Mouse (Mus musculus) heart, postnatal 4 days (tissue): ENCODE data around the gene Nrp1. TPM values are rescaled to one million over a fixed set of nuclear protein-coding genes. Genes with fewer than 3 reads are reported as not detected.

Experiments used
- DNase-seq: peaks from one replicate; pipeline ENCODE4 v3.0.0; 2021
- total RNA-seq, 2 experiments: library from RNA; stranded (reverse); gene quantifications; 2 replicates each; pipeline ENCODE4 v1.2.3; 2021

Nrp1 gene
- total RNA-seq, 2 experiments from 2014 or later = 153 to 156 TPM

DNA sequence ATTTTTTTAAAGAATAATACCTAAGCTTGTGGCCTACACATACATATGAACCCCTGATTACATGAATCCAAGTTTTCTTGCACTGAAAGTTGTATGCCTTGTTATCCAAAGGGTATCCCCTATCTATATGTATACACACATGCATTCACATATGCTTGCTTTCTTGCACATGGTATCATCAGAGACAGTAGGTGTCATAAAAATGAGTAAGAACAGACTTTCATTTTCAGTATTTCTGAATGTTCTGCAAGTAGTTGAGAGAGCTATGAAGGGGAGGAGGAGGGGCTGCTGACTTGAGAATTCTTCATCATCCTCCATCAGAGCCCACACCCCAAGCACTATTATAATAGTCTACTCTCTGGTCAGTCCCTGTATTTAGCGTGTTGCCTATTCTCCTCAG is 62.0 kb downstream of the Nrp1 start:
- no peak for DNase-seq

DNA sequence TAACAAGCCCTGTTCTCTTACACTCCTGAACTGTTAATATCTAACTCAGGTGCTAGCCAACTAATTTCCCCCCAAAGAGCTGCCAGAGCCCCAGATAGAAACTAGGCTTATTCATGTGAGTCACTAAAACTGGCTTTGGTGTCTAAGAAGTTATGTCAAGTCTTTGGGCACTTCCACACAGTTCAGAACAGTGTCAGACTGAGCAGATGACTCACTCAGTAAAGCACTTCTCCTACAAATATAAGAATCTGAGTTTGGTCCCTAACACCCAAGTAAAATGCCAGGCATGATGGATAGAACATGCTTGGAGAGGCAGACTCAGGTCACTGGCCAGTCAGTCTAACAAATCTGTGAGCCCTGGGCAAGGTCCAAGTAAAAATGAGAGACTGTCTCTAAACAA is 65.4 kb downstream of the Nrp1 start:
- DNase-seq = no peak

DNA sequence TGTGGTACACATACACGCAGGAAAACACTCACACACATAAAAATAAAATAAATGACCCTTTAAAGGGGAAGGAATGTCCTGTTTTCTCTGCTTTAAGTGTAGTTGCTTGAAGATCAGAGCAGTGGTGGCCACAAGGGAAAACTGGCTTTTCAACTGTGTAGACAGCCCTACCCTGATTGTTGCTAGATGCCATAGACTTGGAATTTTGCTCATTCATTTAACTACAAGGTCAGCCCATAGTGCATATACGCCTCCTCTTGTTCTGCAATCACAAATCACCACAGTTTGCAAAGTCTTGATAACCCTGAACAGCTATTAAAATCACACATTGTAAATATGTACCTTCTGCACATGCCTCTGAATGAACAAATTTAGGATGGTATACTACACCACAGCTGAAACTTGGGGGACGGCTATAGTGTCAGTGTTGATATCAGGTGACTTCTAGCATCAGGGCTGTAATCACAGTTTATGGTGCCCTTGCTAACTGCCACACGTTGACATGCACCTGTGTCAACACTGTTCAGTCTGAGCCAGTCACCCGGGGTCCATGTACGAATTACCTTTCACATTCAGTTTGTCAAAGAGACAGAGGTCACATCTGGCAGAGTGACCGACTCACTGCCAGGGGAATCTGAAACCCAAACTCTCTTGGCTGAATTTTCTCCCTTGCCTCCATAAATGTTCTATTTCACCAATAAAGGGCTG is 66.4 kb downstream of the Nrp1 start:
- no peak for DNase-seq

DNA sequence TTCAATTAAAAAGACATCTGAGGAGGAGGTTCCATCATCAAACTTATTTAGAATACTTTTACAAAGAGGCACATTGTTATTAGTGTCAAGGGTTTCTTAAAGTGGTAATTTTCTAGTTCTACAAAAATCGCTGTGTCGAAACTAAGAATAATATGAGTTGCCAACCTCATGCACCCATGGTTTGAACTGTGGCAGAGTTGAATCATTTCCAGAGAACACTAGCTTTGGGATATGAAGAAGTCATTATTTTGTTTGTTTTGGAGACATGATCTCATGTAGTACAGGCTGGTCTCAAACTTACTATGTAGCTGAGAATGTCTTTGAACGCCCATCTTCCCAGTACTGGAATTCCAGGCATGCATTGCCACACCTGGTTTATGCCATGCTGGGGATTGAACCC is 68.7 kb downstream of the Nrp1 start:
- no peak for DNase-seq

DNA sequence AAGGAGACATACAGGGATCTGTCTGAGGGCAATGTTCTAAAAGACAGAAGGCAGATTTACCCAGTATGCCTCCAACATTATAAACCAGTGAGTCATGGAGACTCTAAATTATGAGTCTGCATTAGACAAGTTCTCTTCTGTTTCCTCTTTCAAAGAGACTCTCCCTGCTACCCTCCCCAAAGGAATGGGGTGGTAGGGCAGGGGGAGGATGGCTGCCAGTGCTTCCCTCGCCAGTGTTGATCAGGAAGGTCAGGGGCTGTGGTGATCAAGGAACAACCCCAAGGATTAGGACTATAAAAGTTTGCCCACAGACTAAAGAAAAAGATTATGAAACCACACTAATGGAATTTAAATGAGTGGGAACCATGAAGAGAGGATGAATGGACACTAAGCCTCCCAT is 70.6 kb downstream of the Nrp1 start:
- no peak for DNase-seq

DNA sequence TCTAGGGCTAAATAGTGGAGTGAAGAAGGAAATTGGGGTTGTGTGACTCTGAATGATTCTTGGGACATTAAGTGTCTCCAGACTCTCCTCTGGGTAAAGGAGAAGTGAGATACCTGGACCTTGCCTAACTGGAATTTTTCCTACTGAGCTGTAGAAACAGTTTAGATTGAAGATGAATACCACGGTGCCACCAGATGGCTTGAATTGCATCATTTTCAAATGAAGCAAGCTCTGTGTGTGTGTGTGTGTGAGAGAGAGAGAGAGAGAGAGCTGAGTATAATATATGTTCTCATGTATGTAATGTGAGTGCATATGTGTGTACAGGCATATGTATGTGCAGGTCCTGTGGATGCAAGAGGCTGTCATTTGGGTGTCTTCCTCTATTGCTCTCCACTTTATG is 72.7 kb downstream of the Nrp1 start:
- DNase-seq = no peak

DNA sequence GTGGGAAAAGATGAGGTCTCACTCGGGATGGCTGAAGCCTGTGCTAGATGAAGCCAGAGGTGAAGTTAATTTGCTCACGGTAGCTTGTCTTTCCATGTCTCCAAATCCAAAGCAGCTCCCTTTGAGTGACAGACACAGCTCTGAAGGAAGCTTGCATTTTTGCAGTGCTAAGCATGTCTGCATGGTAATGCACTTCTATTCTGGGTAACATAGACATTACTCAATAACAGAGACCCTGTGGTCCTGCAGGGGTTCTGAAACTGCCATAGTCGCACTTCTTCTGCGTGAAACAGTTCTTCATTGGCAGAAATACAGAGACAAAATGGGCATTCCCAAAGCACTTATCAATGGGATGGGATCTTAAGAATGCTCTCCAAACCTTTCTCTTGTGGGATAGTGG is 77.3 kb downstream of the Nrp1 start:
- DNase-seq = no peak

DNA sequence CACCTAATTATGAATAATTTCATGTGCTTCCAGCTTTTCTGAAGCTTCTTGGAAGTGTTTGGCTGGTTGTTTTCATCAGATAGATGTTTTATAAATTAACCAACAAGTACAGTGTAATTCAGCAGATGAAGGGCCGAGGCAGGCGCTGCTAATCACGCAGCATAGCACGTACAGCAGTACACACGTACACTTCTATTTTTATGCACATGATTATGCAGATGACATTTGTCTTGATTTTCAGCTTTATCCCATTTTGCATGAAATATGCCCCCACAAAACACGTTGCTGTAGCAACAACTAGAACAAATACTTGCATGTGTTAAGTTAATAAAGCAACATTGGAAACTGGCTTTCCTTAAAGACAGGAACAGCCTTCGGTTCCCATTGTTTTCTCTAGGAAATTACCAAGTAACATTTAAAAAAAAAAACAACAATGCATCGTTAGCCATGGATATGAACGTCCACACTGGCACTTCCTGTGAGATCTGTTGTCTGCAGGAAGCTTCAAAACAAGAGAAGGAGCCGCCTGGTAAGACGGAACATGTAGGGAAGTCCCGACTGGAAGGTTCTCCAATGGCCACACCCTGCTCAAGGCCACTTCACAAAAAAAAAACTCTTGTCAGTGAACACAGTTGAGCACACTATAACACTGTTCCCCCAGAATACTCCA is 78.9 kb downstream of the Nrp1 start:
- peak; percentile 21 for DNase-seq

DNA sequence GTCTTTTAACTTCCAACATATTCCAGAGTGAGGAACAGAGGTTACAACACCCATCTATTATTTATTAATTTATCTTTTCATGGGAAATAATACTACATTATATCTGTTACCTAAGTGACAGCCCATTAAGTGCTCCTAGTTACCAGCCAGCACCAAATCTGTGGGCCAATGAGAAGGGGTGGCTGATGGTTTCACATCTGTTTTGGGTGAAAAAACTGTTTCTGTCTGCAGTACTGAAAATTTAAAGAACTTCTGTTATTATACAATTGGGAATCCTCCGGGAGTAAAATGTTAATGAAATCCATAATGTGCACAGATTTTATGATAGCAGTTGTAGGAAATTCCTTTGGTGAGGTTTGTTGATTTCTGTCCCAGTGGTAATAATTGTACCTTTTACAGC is 83.0 kb downstream of the Nrp1 start:
- no peak for DNase-seq

DNA sequence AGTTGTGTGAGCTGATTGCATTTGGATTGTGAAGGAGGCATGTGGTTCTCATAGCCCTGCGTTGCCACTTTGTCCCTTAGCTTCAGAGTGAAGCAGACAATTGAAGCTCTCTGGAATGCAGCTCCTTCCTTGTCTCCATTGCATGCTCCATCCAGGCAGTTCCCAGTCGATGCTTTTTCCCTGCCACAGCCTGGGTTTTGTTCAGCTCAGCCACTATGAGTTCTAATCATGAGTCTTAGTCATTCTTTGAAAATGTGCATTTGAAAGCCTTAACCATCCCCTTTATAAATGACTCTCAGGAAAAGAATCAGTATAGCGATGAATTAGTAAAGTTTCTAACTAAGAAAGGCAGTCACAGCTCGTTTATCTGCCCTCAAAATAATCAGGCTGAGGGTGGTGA is 87.2 kb downstream of the Nrp1 start:
- no peak for DNase-seq

DNA sequence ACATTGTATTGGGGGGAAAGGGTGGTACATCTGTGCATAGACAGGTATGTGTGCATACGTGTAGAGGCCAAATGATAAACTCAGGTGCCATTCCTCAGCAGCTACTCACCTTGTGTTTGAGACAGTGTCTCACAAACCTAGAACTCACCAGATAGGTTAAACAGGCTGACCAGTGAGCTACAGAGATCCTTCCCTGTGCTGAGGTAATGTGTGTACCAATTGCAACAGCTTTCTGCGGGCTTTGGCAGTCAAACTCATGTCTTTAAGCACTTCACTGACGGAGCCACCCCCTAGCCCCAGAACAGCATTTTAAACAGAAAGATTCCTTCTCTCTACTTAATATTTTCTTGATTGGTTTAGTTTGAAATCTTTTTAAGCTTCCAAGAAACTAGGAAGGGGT is 88.2 kb downstream of the Nrp1 start:
- no peak for DNase-seq

DNA sequence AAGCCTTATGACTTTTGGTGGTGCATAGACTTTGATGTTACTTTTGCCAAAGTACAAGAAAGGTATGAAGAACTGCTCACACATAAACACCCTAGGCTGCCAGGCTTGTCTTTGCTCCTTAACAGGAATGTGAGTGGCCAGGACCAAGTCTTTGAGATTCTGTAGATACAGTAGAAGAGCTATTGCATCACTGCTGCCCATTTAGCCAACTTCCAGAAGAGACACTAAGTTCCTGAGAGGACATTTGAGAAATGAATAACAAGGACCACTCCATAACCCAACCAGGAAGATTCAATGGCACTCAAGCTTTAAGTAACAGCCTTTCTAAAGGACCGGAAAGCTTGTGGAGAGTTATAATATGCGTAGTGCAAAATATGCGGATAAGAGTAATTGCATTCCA is 88.9 kb downstream of the Nrp1 start:
- no peak for DNase-seq

DNA sequence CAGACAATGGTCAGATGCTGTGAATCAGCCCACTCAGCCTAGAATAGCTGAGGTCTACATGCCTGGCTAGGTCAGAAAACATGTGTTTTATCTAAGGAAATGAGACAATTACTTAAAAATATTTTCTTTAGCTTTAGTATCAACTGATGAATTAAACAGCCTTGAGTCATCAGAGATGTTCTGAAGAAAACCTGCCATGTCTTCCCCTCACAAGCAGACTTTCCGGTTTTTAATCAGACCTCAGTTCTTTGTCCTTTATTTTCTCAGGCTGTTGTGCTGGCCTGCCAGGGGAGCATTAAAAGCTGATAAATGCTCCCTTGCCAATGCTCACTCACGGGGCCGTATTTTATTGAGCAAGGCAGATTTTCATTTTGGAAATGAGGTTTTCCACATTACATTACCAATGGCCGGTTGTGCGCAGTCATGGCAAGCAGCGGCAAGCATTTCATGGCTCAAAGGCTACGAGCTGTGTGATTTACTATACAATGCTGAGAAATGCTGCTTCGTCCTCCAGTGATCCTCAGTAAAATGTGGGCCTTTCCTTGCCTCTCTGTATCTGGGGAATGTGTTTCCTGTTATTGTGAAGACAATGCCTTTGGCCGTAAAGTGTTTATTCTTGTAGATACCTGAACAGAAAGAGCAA is 92.1 kb downstream of the Nrp1 start:
- DNase-seq = no peak

DNA sequence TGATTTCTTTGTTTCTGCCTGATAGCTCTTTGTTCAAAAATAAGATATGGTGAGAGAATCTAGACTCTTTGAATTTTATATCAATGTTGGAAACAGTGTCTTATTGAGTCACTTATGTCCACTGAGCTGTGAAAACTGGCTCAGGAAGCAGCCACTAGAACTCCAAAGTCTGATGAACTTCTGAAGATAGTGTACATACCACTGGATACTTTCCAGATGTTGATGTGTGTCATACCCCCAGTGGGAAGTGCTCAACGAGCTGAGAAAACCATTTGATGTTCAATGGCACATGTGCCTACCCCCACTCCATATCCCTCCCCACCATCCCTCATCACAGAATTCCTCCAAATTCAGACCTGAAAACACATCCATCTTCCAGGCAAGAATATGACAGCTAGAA is 92.7 kb downstream of the Nrp1 start:
- DNase-seq = no peak

DNA sequence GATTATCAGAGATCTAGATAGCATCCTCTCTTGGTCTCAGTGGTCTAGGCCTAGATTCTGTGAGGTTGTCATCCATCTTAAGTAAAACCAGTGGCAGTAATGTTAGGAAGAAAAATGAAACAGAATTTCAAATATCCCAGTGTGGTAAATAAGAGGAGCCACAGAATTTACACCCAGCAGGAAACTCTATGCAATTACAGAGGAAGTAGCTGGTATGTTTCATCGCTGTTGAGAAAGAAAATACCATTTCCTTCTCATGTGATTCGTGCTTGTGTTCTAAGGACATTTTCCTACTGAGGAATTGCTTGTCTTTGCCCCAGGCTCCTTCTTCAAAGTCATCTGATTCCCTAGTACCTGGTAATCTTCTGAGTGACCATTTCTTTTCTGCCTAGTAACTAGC is 95.1 kb downstream of the Nrp1 start:
- DNase-seq = no peak

DNA sequence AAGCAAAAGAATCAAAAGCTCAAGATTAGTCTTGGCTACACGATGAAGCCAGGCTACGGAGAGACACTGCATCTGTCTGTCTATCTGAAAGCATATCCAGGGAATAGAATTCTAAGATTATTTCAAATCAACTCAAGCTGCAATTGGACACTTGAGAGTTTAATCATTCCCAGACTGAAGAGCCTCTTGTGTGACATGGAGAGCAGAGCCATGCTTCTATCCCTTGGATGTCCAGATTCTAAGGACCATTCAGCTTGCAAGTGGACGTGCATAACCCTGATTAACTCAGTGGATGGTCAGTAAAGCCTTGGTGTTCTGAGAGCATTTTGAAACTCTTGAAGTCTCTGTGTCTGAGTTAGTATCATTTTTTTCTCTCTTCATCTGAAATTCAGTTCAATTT is 95.6 kb downstream of the Nrp1 start:
- no peak for DNase-seq

DNA sequence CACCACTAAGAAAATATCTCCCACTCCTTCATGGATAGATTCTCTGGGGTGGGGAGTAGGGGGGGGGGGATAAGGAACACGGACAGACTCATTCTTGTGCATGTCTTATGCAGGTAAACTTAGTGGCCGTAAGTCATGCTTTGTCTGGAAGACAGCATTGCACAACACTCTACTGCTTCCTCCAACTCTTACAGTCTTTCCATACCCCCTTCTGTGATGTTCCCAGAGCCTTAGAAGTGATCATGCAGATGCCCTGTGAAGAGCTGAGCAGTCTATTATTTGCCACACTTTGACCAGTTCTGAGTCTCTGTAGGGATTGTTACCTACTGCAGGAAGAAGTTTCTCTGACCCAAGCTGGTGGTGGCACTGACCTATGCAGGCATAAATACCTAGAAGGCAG is 98.9 kb downstream of the Nrp1 start:
- no peak for DNase-seq

DNA sequence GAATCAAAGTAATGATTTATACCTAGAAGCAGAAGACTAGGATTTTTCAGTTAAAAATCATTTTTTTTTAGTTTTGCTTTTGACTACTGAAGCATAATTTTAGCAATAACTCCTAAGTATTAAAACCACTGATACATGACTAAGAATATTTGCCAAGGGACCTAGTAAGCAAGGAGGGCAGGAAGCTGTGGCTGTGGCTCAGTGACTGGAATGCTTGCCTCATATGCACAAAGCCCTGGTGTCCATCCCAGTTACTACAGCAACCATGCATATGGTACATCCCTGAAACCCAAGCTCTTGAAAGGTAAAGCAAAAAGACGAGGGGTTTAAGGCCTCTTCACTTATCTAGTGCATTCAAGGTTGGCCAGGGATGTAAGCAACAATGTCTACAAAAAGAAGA is 101.3 kb downstream of the Nrp1 start:
- DNase-seq = no peak

DNA sequence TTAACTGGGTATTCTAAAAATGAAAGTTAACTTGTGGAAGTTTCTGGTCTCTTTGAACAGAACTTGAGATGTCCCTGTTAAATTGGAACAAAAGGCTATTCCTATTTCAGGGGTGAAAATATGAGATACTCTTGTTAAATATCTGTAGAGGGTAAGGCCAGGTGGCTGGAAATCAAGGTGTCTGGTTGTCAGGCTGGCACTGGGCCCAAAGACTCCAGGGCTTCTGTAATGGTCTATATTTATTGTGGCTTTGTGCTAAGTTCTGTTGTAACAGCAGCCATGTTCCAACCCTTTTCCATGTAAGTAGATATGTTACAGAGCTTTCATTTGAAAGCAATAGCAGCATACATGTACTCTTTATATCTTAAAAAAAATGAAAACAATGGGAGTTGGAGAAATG is 103.3 kb downstream of the Nrp1 start:
- DNase-seq = peak; percentile 54

DNA sequence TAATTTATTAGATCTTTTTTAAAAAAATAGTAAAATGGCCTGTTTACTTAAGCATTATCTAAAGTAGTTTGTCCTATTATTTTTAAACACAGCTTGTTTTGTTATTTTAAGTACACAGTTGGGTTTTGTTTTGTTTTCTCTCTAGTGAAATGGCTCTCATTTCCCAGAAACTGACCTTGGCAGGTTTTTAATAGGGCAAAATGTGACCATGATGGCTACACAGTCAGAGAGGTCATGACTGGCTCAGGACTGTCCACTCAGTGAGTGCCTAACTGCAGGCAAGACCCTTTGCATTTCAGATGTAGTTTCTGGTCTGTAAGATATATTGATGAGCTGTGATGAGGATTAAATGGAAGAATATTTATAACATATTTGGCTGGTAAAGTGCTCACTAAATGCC is 104.8 kb downstream of the Nrp1 start:
- DNase-seq = no peak

DNA sequence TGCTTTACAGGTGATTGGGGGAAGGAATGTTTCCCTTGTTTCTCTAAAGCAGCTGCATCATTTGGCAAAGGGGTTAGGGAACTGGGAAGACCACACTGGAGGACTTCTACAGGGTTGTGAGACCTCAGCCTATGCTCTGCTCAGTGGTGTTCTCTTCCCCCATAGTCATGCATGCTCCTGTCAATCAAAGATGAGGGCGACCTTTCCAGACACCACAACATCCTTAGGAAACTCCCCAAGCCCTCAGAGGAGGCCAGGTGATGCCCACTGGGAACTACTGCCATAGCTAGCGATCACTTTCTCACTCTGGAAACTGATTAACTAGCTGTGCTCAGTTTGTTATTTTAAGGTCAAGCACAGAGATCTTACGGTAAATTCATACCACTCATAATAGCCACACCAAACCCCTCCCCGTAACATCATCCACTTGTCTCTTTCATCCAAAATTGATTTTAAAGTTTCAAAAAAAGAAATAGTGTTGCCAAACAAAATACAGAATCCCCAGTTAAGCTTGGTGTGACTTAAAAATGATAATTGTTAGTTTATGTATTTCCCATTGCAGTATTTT is 105.7 kb downstream of the Nrp1 start:
- DNase-seq = no peak

DNA sequence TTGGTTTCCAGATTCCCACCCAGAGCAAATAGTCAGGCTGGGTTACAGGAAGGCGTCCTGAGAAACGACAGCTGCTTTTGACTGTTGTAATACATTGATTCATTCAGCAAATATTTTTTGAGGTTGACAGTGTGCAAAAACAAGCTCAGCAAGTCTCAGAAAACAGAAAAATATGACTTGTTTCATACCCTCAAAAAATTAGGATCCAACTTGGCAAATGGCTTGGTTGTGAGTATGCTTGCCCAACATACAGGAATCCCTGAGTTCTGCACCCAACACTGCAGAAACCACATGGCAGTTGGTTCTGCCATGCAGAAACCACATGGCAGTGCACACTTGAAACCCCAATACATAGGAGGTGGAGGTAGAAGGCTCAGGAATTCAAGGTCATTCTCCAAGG is 107.1 kb downstream of the Nrp1 start:
- DNase-seq = no peak

DNA sequence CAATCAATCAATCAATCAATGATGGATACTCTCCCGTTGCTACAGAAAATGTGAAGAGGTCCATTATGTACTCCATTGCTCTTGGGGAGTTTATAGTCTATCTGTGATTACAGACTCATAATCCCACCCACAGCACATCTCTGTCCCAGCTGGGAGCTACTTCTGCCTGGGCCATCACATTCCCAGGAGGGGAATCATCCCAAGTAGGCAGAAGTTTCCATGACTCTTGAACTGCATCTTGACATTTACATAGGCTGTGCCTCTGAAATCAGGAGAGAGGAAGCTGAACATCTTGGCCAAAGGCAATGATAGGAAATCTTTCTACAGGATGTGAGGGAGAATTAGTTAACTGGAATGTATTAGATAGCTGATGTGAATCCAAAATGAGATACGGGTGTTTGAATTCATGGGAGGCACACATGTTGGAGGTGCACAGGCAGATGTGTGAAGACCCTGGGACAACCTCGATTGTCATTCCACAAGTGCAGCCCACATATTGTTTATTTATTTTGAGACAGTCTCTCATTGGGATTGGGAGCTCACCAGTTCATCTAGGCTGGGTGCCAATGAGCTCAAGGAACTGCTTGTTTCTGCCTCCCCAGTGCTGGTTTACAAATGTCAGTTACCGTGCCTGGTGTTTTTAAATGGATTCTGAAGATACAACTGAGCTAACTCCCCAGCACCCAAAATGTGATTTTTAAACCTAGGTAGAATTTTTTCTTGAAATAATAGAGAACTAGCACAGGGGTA is 108.5 kb downstream of the Nrp1 start:
- no peak for DNase-seq
